Mouse (Mus musculus): Measurements from ENCODE around the gene Grik5.

GRCm38 (mm10) chr7:24971261-24971971 lies 100.7 kb downstream of the Grik5 start:
- no peak for TF ChIP-seq POLR2A (IDR thresholded peaks at IDR 0.05; ENCODE audit: extremely low read depth, insufficient read depth, low read length)
- peak; percentile 60 for TF ChIP-seq CTCF (IDR thresholded peaks at IDR 0.05; ENCODE audit: extremely low read depth, insufficient read depth, low read length)

Measured in cortical plate, adult 2 months (tissue).